Mouse (Mus musculus): ENCODE data around the gene Rassf7. TPM values are rescaled to one million over a fixed set of nuclear protein-coding genes. Genes with fewer than 3 reads are reported as not detected.

The Rassf7 gene
- total and polyA plus RNA-seq, 2 experiments from 2014 or later: 13.3 to 15.6 TPM

GRCm38 (mm10) chr7:141217343-141218013 is 1.8 kb downstream of the Rassf7 start:
- H3K27me3 ChIP-seq (ENCODE audit: insufficient read depth, low read length): no peaks in the 10 kb centered on the region
- WGBS: 93% methylated on average over 17 of the region's 17 CpGs
- no peak for ATAC-seq

GRCm38 (mm10) chr7:141218141-141218540 is 2.5 kb downstream of the Rassf7 start:
- no peak for ATAC-seq
- H3K4me3 ChIP-seq (ENCODE audit: low read depth, low read length): no peak overlapping the region
- WGBS: 81% methylated on average over 3 of the region's 3 CpGs
- H3K36me3 ChIP-seq (ENCODE audit: insufficient read depth): no peaks in the 10 kb centered on the region; the same call in 1 of the 2 replicates
- no peak for DNase-seq
- H3K27me3 ChIP-seq (ENCODE audit: insufficient read depth, low read length): no peaks in the 10 kb centered on the region
- H3K27ac ChIP-seq (ENCODE audit: low read depth, low read length): no peak overlapping the region
- no peak overlapping the region for H3K4me2 ChIP-seq (ENCODE audit: low read depth)
- no peaks in the 10 kb centered on the region for H3K9me3 ChIP-seq (ENCODE audit: low read length)
- no peak overlapping the region for H3K9ac ChIP-seq
- H3K4me1 ChIP-seq (ENCODE audit: insufficient read depth): peaks cover 5% of the 10 kb centered on the region; the same call in 1 of the 2 replicates
- no peak for TF ChIP-seq CTCF (IDR thresholded peaks at IDR 0.05; ENCODE audit: low read depth)

More at GRCm38 (mm10) chr7:141217343-141218013, 1.8 kb downstream of the Rassf7 start:
- DNase-seq: no peak
- Histone ChIP-seq H3K4me1 (ENCODE audit: insufficient read depth) (peaks cover 5% of the 10 kb centered on the region; the same call in 1 of the 2 replicates), H3K9ac (no peak overlapping the region), H3K4me3 (ENCODE audit: low read depth, low read length) (no peak overlapping the region), H3K27ac (ENCODE audit: low read depth, low read length) (no peak overlapping the region), H3K4me2 (ENCODE audit: low read depth) (no peak overlapping the region), H3K36me3 (ENCODE audit: insufficient read depth) (no peaks in the 10 kb centered on the region; the same call in 1 of the 2 replicates), H3K9me3 (ENCODE audit: low read length) (no peaks in the 10 kb centered on the region)
- TF ChIP-seq CTCF (IDR thresholded peaks at IDR 0.05; ENCODE audit: low read depth): no peak

GRCm38 (mm10) chr7:141218557-141219133 is 3.0 kb downstream of the Rassf7 start:
- no peak overlapping the region for H3K9ac ChIP-seq
- H3K4me2 ChIP-seq (ENCODE audit: low read depth): no peak overlapping the region
- H3K36me3 ChIP-seq (ENCODE audit: insufficient read depth): no peaks in the 10 kb centered on the region; the same call in 1 of the 2 replicates
- H3K9me3 ChIP-seq (ENCODE audit: low read length): no peaks in the 10 kb centered on the region
- no peak overlapping the region for H3K27ac ChIP-seq (ENCODE audit: low read depth, low read length)
- no peaks in the 10 kb centered on the region for H3K27me3 ChIP-seq (ENCODE audit: insufficient read depth, low read length)
- ATAC-seq (no peak), DNase-seq (no peak)
- no peak overlapping the region for H3K4me3 ChIP-seq (ENCODE audit: low read depth, low read length)
- H3K4me1 ChIP-seq (ENCODE audit: insufficient read depth): peaks cover 5% of the 10 kb centered on the region; the same call in 1 of the 2 replicates
- 93% methylated on average over 5 of the region's 5 CpGs for WGBS
- no peak for TF ChIP-seq CTCF (IDR thresholded peaks at IDR 0.05; ENCODE audit: low read depth)

DNA sequence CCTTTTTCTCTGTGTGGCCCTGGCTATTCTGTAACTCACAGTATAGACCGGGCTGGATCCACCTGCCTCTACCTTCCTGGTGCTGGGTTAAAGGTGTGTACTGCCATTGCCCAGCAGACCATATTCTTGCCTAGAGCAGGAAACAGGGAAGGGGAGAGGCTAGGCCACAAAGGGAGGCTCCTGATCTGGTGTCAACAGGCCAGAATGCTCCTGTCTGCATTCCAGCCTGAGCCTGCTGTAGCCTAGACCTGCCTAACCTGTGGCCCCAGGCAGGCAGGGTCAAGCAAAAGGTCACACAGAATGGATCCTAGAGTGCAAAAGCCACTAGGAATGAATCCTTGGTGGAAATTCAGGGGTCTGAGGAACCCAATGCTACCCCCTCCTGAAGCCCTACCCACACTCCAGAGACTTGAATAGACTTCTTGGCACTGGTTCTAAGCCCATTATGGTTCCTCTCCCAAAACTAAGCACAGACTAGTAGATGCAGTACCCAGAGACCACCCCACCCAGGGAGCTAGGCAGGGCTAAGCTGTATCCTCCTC is 4.0 kb downstream of the Rassf7 start:
- DNase-seq: no peak

DNA sequence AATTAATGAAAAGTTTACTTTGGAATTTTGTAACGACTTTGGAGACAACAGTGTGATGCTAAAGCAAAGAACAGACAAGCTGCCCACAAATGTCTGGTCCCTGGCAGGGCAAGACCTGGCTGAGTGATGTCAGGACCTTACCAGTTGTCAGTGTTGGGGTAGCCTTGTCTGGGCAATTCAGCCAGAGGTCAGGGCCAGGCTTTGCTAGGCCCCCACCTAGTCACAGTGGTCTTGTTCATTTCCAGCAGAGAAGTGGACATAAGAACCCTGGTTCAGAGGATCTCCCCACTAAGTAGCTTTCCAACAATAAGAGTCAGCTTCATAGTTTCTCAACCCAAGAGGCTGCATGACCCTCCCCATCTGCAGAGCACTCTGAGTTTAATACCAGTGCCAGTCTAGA is 4.7 kb downstream of the Rassf7 start:
- no peak overlapping the region for H3K4me3 ChIP-seq (ENCODE audit: low read depth, low read length)
- H3K9ac ChIP-seq: no peak overlapping the region
- H3K9me3 ChIP-seq (ENCODE audit: low read length): no peaks in the 10 kb centered on the region
- H3K36me3 ChIP-seq (ENCODE audit: insufficient read depth): no peaks in the 10 kb centered on the region; the same call in 1 of the 2 replicates
- DNase-seq: no peak
- 68% methylated on average over 1 of the region's 1 CpGs for WGBS
- H3K27ac ChIP-seq (ENCODE audit: low read depth, low read length): no peak overlapping the region
- H3K4me1 ChIP-seq (ENCODE audit: insufficient read depth): peaks cover 5% of the 10 kb centered on the region; the same call in 1 of the 2 replicates
- no peak for TF ChIP-seq CTCF (IDR thresholded peaks at IDR 0.05; ENCODE audit: low read depth)
- no peak overlapping the region for H3K4me2 ChIP-seq (ENCODE audit: low read depth)
- ATAC-seq: no peak
- H3K27me3 ChIP-seq (ENCODE audit: insufficient read depth, low read length): no peaks in the 10 kb centered on the region

More for the DNA sequence above, 4.0 kb downstream of the Rassf7 start:
- no peak overlapping the region for H3K4me3 ChIP-seq (ENCODE audit: low read depth, low read length)
- no peak overlapping the region for H3K9ac ChIP-seq
- no peaks in the 10 kb centered on the region; the same call in 1 of the 2 replicates for H3K36me3 ChIP-seq (ENCODE audit: insufficient read depth)
- no peak for ATAC-seq
- 95% methylated on average over 1 of the region's 1 CpGs for WGBS
- no peaks in the 10 kb centered on the region for H3K9me3 ChIP-seq (ENCODE audit: low read length)
- no peak overlapping the region for H3K4me2 ChIP-seq (ENCODE audit: low read depth)
- H3K27me3 ChIP-seq (ENCODE audit: insufficient read depth, low read length): no peaks in the 10 kb centered on the region
- H3K27ac ChIP-seq (ENCODE audit: low read depth, low read length): no peak overlapping the region
- TF ChIP-seq CTCF (IDR thresholded peaks at IDR 0.05; ENCODE audit: low read depth): no peak
- peaks cover 5% of the 10 kb centered on the region; the same call in 1 of the 2 replicates for H3K4me1 ChIP-seq (ENCODE audit: insufficient read depth)

- Histone ChIP-seq H3K27me3 (ENCODE audit: insufficient read depth, low read length) (no peaks in the 10 kb centered on the region), H3K9ac (peak overlapping the region; percentile 53), H3K27ac (ENCODE audit: low read depth, low read length) (no peak overlapping the region), H3K4me3 (ENCODE audit: low read depth, low read length) (peak overlapping the region; percentile 42), H3K4me1 (ENCODE audit: insufficient read depth) (peaks cover 5% of the 10 kb centered on the region; the same call in 1 of the 2 replicates), H3K9me3 (ENCODE audit: low read length) (no peaks in the 10 kb centered on the region), H3K4me2 (ENCODE audit: low read depth) (peak overlapping the region; percentile 71), H3K36me3 (ENCODE audit: insufficient read depth) (no peaks in the 10 kb centered on the region; the same call in 1 of the 2 replicates)
- peak; percentile 99 for ATAC-seq
- peak; percentile 38 for TF ChIP-seq CTCF (IDR thresholded peaks at IDR 0.05; ENCODE audit: low read depth)
- WGBS: 3% methylated on average over 44 of the region's 44 CpGs
- peak; percentile 95 for DNase-seq
Measured at GRCm38 (mm10) chr7:141221249-141222125, 5.8 kb downstream of the Rassf7 start.

All from forebrain, postnatal 0 days (tissue).